26 mouse cellular contexts compared by ENCODE assay signal in the genomic region with DNA sequence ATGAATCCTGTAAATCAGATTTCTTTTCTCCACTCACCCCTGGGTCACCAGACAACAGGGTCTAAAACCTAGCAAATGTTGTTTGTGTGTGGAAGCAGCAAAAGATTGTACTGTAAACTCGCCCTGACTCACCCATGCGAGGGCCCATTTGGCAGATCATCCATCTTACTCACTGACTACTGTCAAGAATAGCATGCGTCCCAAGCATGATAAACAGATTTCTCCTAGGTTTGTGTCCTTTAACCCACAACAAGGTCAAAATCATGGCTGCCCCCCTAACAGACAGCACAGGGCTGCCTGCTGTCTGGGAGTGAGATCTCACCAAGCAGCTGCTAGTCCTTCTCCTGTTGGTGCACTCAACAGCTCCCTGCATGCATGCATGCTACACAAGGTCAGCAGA. TPM values are rescaled to one million over a fixed set of nuclear protein-coding genes. Genes with fewer than 3 reads are reported as not detected.
DNase-seq lines count a peak whose midpoint lies in the region; ATAC-seq and TF ChIP-seq lines count a peak whose summit lies in the region.
"Had no signal": no experiment of that assay in that cellular context is flagged by ENCODE, and none has a peak within 500 bp of the region (broad histone marks: within the 10 kb centered on the region; RNA-seq: fewer than 3 reads in every experiment).

No protein-coding gene starts in this region.

- H3K36me3 ChIP-seq in hindbrain, embryonic 16.5 days (ENCODE audit: control insufficient read depth, insufficient read depth, low read length) = peaks cover 8% of the 10 kb centered on the region; the same call in 1 of the 2 replicates
- H3K36me3 ChIP-seq in hindbrain, embryonic 14.5 days (replicated peaks; ENCODE audit: control insufficient read depth, insufficient read depth) = peaks cover 33% of the 10 kb centered on the region

- H3K4me2 ChIP-seq in hindbrain, embryonic 16.5 days (ENCODE audit: low read length) = no peak overlapping the region
- H3K4me2 ChIP-seq in hindbrain, embryonic 14.5 days (replicated peaks) = no peak overlapping the region
- H3K4me2 ChIP-seq: embryonic facial prominence, embryonic 13.5 days; forebrain, embryonic 13.5 days; heart, embryonic 12.5 days; heart, embryonic 15.5 days; hindbrain, embryonic 15.5 days had no signal

- no peak for TF ChIP-seq CTCF in gastrocnemius, adult 2 months (IDR thresholded peaks at IDR 0.05)

- peaks cover 12% of the 10 kb centered on the region for H3K4me1 ChIP-seq in hindbrain, embryonic 16.5 days (ENCODE audit: control insufficient read depth, insufficient read depth, low read depth, low read length)
- peaks cover 9% of the 10 kb centered on the region for H3K4me1 ChIP-seq in hindbrain, embryonic 14.5 days (replicated peaks; ENCODE audit: control insufficient read depth, insufficient read depth, low read length)
- H3K4me1 ChIP-seq: embryonic facial prominence, embryonic 10.5 days; embryonic facial prominence, embryonic 13.5 days; forebrain, embryonic 10.5 days had no signal

- H3K27ac ChIP-seq in gastrocnemius, adult 2 months = peak overlapping the region; percentile 31
- no peak overlapping the region for H3K27ac ChIP-seq in hindbrain, embryonic 16.5 days (ENCODE audit: low read depth, low read length)
- no peak overlapping the region for H3K27ac ChIP-seq in hindbrain, embryonic 14.5 days
- H3K27ac ChIP-seq: embryonic facial prominence, embryonic 10.5 days; embryonic facial prominence, embryonic 13.5 days; forebrain, embryonic 10.5 days; forebrain, embryonic 13.5 days; heart, embryonic 15.5 days; hindbrain, embryonic 15.5 days had no signal

- no peaks in the 10 kb centered on the region for H3K27me3 ChIP-seq in hindbrain, embryonic 16.5 days (replicated peaks; ENCODE audit: control insufficient read depth, insufficient read depth, low read length)
- H3K27me3 ChIP-seq in hindbrain, embryonic 14.5 days (ENCODE audit: control insufficient read depth, insufficient read depth, low read length) = no peaks in the 10 kb centered on the region
- H3K27me3 ChIP-seq: embryonic facial prominence, embryonic 13.5 days; forebrain, embryonic 13.5 days; heart, embryonic 12.5 days; heart, embryonic 15.5 days; hindbrain, embryonic 15.5 days; Patski had no signal

- H3K9ac ChIP-seq in hindbrain, embryonic 16.5 days (ENCODE audit: low read depth, low read length) = no peak overlapping the region
- no peak overlapping the region for H3K9ac ChIP-seq in hindbrain, embryonic 14.5 days
- H3K9ac ChIP-seq: embryonic facial prominence, embryonic 13.5 days; forebrain, embryonic 13.5 days; heart, embryonic 12.5 days; heart, embryonic 15.5 days; hindbrain, embryonic 15.5 days had no signal

- no peak for DNase-seq in gastrocnemius, adult 2 months
- no peak for DNase-seq in gastrocnemius, adult 18-20 months (ENCODE audit: low spot score)
- no peak for DNase-seq in hindbrain, embryonic 14.5 days (ENCODE audit: low spot score)
- peak; percentile 68 for DNase-seq in 3T3-L1 (ENCODE audit: low read depth, low spot score)
- DNase-seq in NIH3T3 (ENCODE audit: low read depth) = peak; percentile 55
- DNase-seq: adrenal gland, postnatal 25 days; cerebellum, adult 11-12 months; cerebellum, adult 8-10 months; cerebellum, postnatal 10 days; cerebellum, postnatal 36 days; embryo, embryonic 11 days; gastrocnemius, postnatal 25 days; heart, adult 18-20 months; kidney, adult 2 months had no signal

- no peak overlapping the region for H3K4me3 ChIP-seq in gastrocnemius, adult 2 months
- H3K4me3 ChIP-seq in hindbrain, embryonic 16.5 days (ENCODE audit: low read length) = no peak overlapping the region
- H3K4me3 ChIP-seq in hindbrain, embryonic 14.5 days (replicated peaks; ENCODE audit: low read length) = no peak overlapping the region
- H3K4me3 ChIP-seq: embryonic facial prominence, embryonic 10.5 days; embryonic facial prominence, embryonic 13.5 days; forebrain, embryonic 10.5 days; forebrain, embryonic 13.5 days; heart, embryonic 12.5 days; heart, embryonic 15.5 days; hindbrain, embryonic 15.5 days had no signal

- no peaks in the 10 kb centered on the region for H3K9me3 ChIP-seq in hindbrain, embryonic 16.5 days (ENCODE audit: control insufficient read depth, low read length)
- H3K9me3 ChIP-seq in hindbrain, embryonic 14.5 days (ENCODE audit: control insufficient read depth, low read length) = no peaks in the 10 kb centered on the region
- H3K9me3 ChIP-seq: embryonic facial prominence, embryonic 10.5 days; embryonic facial prominence, embryonic 13.5 days; forebrain, embryonic 10.5 days; forebrain, embryonic 13.5 days; heart, embryonic 12.5 days; heart, embryonic 15.5 days; hindbrain, embryonic 15.5 days had no signal

- intact Hi-C loops in gastrocnemius, adult 2 months (cut with DNase I) = loop anchor here (10.0 kb wide), 1 partner anchor 465 kb away; no protein-coding TSS in a partner anchor

- 75% methylated on average over 3 of the region's 3 CpGs for WGBS in hindbrain, embryonic 16.5 days
- WGBS in hindbrain, embryonic 14.5 days = 68% methylated on average over 3 of the region's 3 CpGs

- 0 out of 2 replicates have a peak, but pooled peaks have one; percentile 48 for ATAC-seq in hindbrain, embryonic 16.5 days
- no peak for ATAC-seq in hindbrain, embryonic 14.5 days (ENCODE audit: low FRiP score)
- no peak for ATAC-seq in erythroblast, adult 5-6 weeks (replicated peaks; ENCODE audit: low FRiP score, poor library complexity, severe bottlenecking)
- ATAC-seq: forebrain, embryonic 13.5 days; forebrain, embryonic 16.5 days; intestine, postnatal 0 days; Patski had no signal

RNA-seq across cellular contexts. Expression of gene Sh2b2, which starts 43.4 kb away (rescaled TPM):
- 1 to 10 TPM; 2.4 to 3.0 TPM for total RNA-seq in gastrocnemius, adult 2 months (2021)
- 1 to 10 TPM; 2.4 to 2.5 TPM for total RNA-seq in gastrocnemius, adult 18-20 months (2021)
- polyA plus RNA-seq in hindbrain, embryonic 16.5 days (2015; fragmentation: Nextera tagmentation; extraction: Ambion mirVana) = 19.4 and 24.9 TPM in 2 replicates
- 24.6 and 24.8 TPM in 2 replicates for polyA plus RNA-seq in hindbrain, embryonic 14.5 days (2014; fragmentation: Nextera tagmentation; extraction: Ambion mirVana)
- 1.5 and 3.8 TPM in 2 replicates for total RNA-seq in erythroblast, adult 5-6 weeks (2015; ENCODE audit: low replicate concordance)
- 1.8 and 5.0 TPM in 2 replicates for total RNA-seq in erythroblast, adult 5-6 weeks (2017; ENCODE audit: low replicate concordance)

Comparison
In these comparisons a context has a peak if more than half of its experiments do, and no peak if none do; other contexts are left out.
1. DNase-seq: peak in 3T3-L1 (single experiment) and NIH3T3 (single experiment); none in gastrocnemius, adult 2 months (single experiment), gastrocnemius, adult 18-20 months (single experiment) and hindbrain, embryonic 14.5 days (single experiment).